22 mouse cellular contexts compared by ENCODE assay signal in genomic region chr14:34225986-34226385, GRCm38 (mm10). TPM values are rescaled to one million over a fixed set of nuclear protein-coding genes. Genes with fewer than 3 reads are reported as not detected.
"Had no signal": no experiment of that assay in that cellular context is flagged by ENCODE, and none has a peak within 500 bp of the region (broad histone marks: within the 10 kb centered on the region; RNA-seq: fewer than 3 reads in every experiment).

No protein-coding gene starts in this region.

- DNase-seq: gastrocnemius, adult 2 months; gastrocnemius, postnatal 10 days; gastrocnemius, postnatal 25 days; heart, adult 2 months; heart, postnatal 10 days; heart, postnatal 4 days; kidney, adult 18-20 months; kidney, adult 8-10 months; kidney, postnatal 25 days had no signal

- ATAC-seq: hindbrain, embryonic 16.5 days; inflammation-experienced regulatory T-cells, adult 6 months; intestine, embryonic 16.5 days; liver, embryonic 12.5 days had no signal

- H3K4me3 ChIP-seq: gastrocnemius, adult 2 months; heart, adult 2 months; hindbrain, embryonic 10.5 days; hindbrain, embryonic 12.5 days; layer of hippocampus, adult 2 months; left cerebral cortex, adult 2 months; limb, embryonic 13.5 days; limb, embryonic 15.5 days; liver, embryonic 12.5 days had no signal

- H3K9ac ChIP-seq: hindbrain, embryonic 12.5 days; hindbrain, embryonic 14.5 days; limb, embryonic 13.5 days; limb, embryonic 15.5 days; liver, embryonic 12.5 days had no signal

- H3K4me1 ChIP-seq: hindbrain, embryonic 12.5 days; limb, embryonic 13.5 days; limb, embryonic 15.5 days; liver, embryonic 12.5 days had no signal

- H3K4me2 ChIP-seq: heart, embryonic 11.5 days; hindbrain, embryonic 12.5 days; hindbrain, embryonic 14.5 days; limb, embryonic 13.5 days; limb, embryonic 15.5 days; liver, embryonic 12.5 days had no signal

- H3K27ac ChIP-seq: gastrocnemius, adult 2 months; heart, adult 2 months; hindbrain, embryonic 10.5 days; hindbrain, embryonic 12.5 days; hindbrain, embryonic 14.5 days; layer of hippocampus, adult 2 months; left cerebral cortex, adult 2 months; limb, embryonic 13.5 days; limb, embryonic 15.5 days; liver, embryonic 12.5 days had no signal

- H3K36me3 ChIP-seq: hindbrain, embryonic 10.5 days; hindbrain, embryonic 12.5 days; limb, embryonic 13.5 days; limb, embryonic 15.5 days; liver, embryonic 12.5 days had no signal

- H3K9me3 ChIP-seq: hindbrain, embryonic 10.5 days; hindbrain, embryonic 12.5 days; limb, embryonic 13.5 days; limb, embryonic 15.5 days; liver, embryonic 12.5 days had no signal

RNA-seq across cellular contexts. Expression of gene Syt15, which starts 6.6 kb away (rescaled TPM):
- total RNA-seq: granulocyte monocyte progenitor cell, adult 5-6 weeks had no signal

RNA-seq across cellular contexts. Expression of gene Gprin2, which starts 24.5 kb away (rescaled TPM):
- total RNA-seq: granulocyte monocyte progenitor cell, adult 5-6 weeks had no signal
